Mouse (Mus musculus) heart, adult 2 months (tissue): ENCODE measurements around the gene Ak1.

Experiments
- CTCF ChIP-seq: fragments of 200-600 bp; IDR thresholded peaks from 2 replicates; pipeline ENCODE4 v1.8.1; 2022; ENCODE audit warnings: antibody characterized with exemption, mild to moderate bottlenecking, moderate library complexity
- EP300 ChIP-seq: fragments of 200-500 bp; IDR thresholded peaks from 2 replicates; pipeline ENCODE4 v1.6.1; 2011; ENCODE audit warnings: low read depth, low read length, control low read depth; ENCODE audit not compliant: insufficient read depth
- POLR2A ChIP-seq: fragments of 200-500 bp; IDR thresholded peaks from 2 replicates; pipeline ENCODE4 v1.6.1; 2011; ENCODE audit warnings: mild to moderate bottlenecking, low read depth, low read length, control low read depth; ENCODE audit not compliant: insufficient read depth

- TF ChIP-seq CTCF, result no peak
- TF ChIP-seq POLR2A, result no peak
- TF ChIP-seq EP300, result no peak
Observed at GRCm38 (mm10) chr2:32667775-32668174, 46.2 kb downstream of the Ak1 start.
